Mouse (Mus musculus): ENCODE results near the gene Card6. TPM values are rescaled to one million over a fixed set of nuclear protein-coding genes. Genes with fewer than 3 reads are reported as not detected.
"Not testable (repeated sequence)": the region's sequence is repeated elsewhere in the genome, so short reads cannot be mapped to it uniquely, and the experiment has no call there.

The Card6 gene
- polyA plus RNA-seq, 1 experiment from 2014 or later, result 1.3 TPM

GRCm38 (mm10) chr15:5134945-5135483 lies 26.7 kb upstream of the Card6 start:
- no peak for ATAC-seq (ENCODE audit: low FRiP score)
- H3K4me1 ChIP-seq (replicated peaks; ENCODE audit: control insufficient read depth, insufficient read depth, low read length), result no peaks in the 10 kb centered on the region
- H3K9ac ChIP-seq (ENCODE audit: low read depth, low read length), result no peak overlapping the region
- H3K4me3 ChIP-seq (ENCODE audit: low read depth, low read length), result no peak overlapping the region
- no peak overlapping the region for H3K4me2 ChIP-seq (replicated peaks; ENCODE audit: low read depth, low read length)
- H3K36me3 ChIP-seq (ENCODE audit: control insufficient read depth, insufficient read depth, low read length), result no peaks in the 10 kb centered on the region
- no peak overlapping the region for H3K27ac ChIP-seq (ENCODE audit: low read depth, low read length)
- no peaks in the 10 kb centered on the region for H3K9me3 ChIP-seq (ENCODE audit: control insufficient read depth, low read length)
- no peaks in the 10 kb centered on the region for H3K27me3 ChIP-seq (ENCODE audit: control insufficient read depth, insufficient read depth, low read length)
- DNase-seq (ENCODE audit: low spot score), result no peak
- 81% methylated on average over 8 of the region's 8 CpGs for WGBS

GRCm38 (mm10) chr15:5134179-5134578 lies 25.8 kb upstream of the Card6 start:
- ATAC-seq (ENCODE audit: low FRiP score) (no peak), DNase-seq (ENCODE audit: low spot score) (no peak)
- 63% methylated on average over 3 of the region's 3 CpGs for WGBS

GRCm38 (mm10) chr15:5133301-5133700 lies 25.0 kb upstream of the Card6 start:
- DNase-seq (ENCODE audit: low spot score) (no peak), ATAC-seq (ENCODE audit: low FRiP score) (no peak)
- H3K4me1 ChIP-seq (replicated peaks; ENCODE audit: control insufficient read depth, insufficient read depth, low read length), result no peaks in the 10 kb centered on the region
- H3K4me2 ChIP-seq (replicated peaks; ENCODE audit: low read depth, low read length), result no peak overlapping the region
- no peaks in the 10 kb centered on the region for H3K9me3 ChIP-seq (ENCODE audit: control insufficient read depth, low read length)
- H3K27me3 ChIP-seq (ENCODE audit: control insufficient read depth, insufficient read depth, low read length), result no peaks in the 10 kb centered on the region
- WGBS, result 65% methylated on average over 3 of the region's 3 CpGs
- H3K9ac ChIP-seq (ENCODE audit: low read depth, low read length), result no peak overlapping the region
- H3K27ac ChIP-seq (ENCODE audit: low read depth, low read length), result no peak overlapping the region
- no peak overlapping the region for H3K4me3 ChIP-seq (ENCODE audit: low read depth, low read length)
- H3K36me3 ChIP-seq (ENCODE audit: control insufficient read depth, insufficient read depth, low read length), result no peaks in the 10 kb centered on the region

More at GRCm38 (mm10) chr15:5134179-5134578, 25.8 kb upstream of the Card6 start:
- Histone ChIP-seq H3K4me3 (ENCODE audit: low read depth, low read length) (no peak overlapping the region), H3K4me2 (replicated peaks; ENCODE audit: low read depth, low read length) (no peak overlapping the region), H3K36me3 (ENCODE audit: control insufficient read depth, insufficient read depth, low read length) (no peaks in the 10 kb centered on the region), H3K4me1 (replicated peaks; ENCODE audit: control insufficient read depth, insufficient read depth, low read length) (no peaks in the 10 kb centered on the region), H3K27ac (ENCODE audit: low read depth, low read length) (no peak overlapping the region), H3K9me3 (ENCODE audit: control insufficient read depth, low read length) (no peaks in the 10 kb centered on the region), H3K9ac (ENCODE audit: low read depth, low read length) (no peak overlapping the region), H3K27me3 (ENCODE audit: control insufficient read depth, insufficient read depth, low read length) (no peaks in the 10 kb centered on the region)

GRCm38 (mm10) chr15:5130887-5131668 lies 22.7 kb upstream of the Card6 start:
- H3K36me3 ChIP-seq (ENCODE audit: control insufficient read depth, insufficient read depth, low read length); H3K27me3 ChIP-seq (ENCODE audit: control insufficient read depth, insufficient read depth, low read length); H3K27ac ChIP-seq (ENCODE audit: low read depth, low read length); H3K4me3 ChIP-seq (ENCODE audit: low read depth, low read length); H3K9ac ChIP-seq (ENCODE audit: low read depth, low read length); H3K4me2 ChIP-seq (replicated peaks; ENCODE audit: low read depth, low read length); ATAC-seq (ENCODE audit: low FRiP score); H3K9me3 ChIP-seq (ENCODE audit: control insufficient read depth, low read length); DNase-seq (ENCODE audit: low spot score); H3K4me1 ChIP-seq (replicated peaks; ENCODE audit: control insufficient read depth, insufficient read depth, low read length): not testable (repeated sequence)
- whole genome bisulfite sequencing, result 95% methylated on average over 14 of the region's 14 CpGs

- H3K9ac ChIP-seq (ENCODE audit: low read depth, low read length), result no peak overlapping the region
- H3K4me2 ChIP-seq (replicated peaks; ENCODE audit: low read depth, low read length), result no peak overlapping the region
- peaks cover 4% of the 10 kb centered on the region; the same call in 1 of the 2 replicates for H3K36me3 ChIP-seq (ENCODE audit: control insufficient read depth, insufficient read depth, low read length)
- DNase-seq (ENCODE audit: low spot score) (no peak), ATAC-seq (ENCODE audit: low FRiP score) (no peak)
- H3K27me3 ChIP-seq (ENCODE audit: control insufficient read depth, insufficient read depth, low read length), result no peaks in the 10 kb centered on the region
- H3K4me1 ChIP-seq (replicated peaks; ENCODE audit: control insufficient read depth, insufficient read depth, low read length), result no peaks in the 10 kb centered on the region
- H3K27ac ChIP-seq (ENCODE audit: low read depth, low read length), result no peak overlapping the region
- no peaks in the 10 kb centered on the region for H3K9me3 ChIP-seq (ENCODE audit: control insufficient read depth, low read length)
- 95% methylated on average over 12 of the region's 12 CpGs for WGBS
- H3K4me3 ChIP-seq (ENCODE audit: low read depth, low read length), result no peak overlapping the region
These were observed 20.9 kb upstream of the Card6 start for GRCm38 (mm10) chr15:5129111-5129805.

- Histone ChIP-seq H3K9me3 (ENCODE audit: control insufficient read depth, low read length) (no peaks in the 10 kb centered on the region), H3K4me1 (replicated peaks; ENCODE audit: control insufficient read depth, insufficient read depth, low read length) (no peaks in the 10 kb centered on the region), H3K36me3 (ENCODE audit: control insufficient read depth, insufficient read depth, low read length) (peaks cover 6% of the 10 kb centered on the region; the same call in 1 of the 2 replicates), H3K27me3 (ENCODE audit: control insufficient read depth, insufficient read depth, low read length) (no peaks in the 10 kb centered on the region), H3K4me3 (ENCODE audit: low read depth, low read length) (no peak overlapping the region), H3K9ac (ENCODE audit: low read depth, low read length) (no peak overlapping the region), H3K27ac (ENCODE audit: low read depth, low read length) (no peak overlapping the region), H3K4me2 (replicated peaks; ENCODE audit: low read depth, low read length) (no peak overlapping the region)
- DNase-seq (ENCODE audit: low spot score), result no peak
- ATAC-seq (ENCODE audit: low FRiP score), result no peak
- 79% methylated on average over 5 of the region's 5 CpGs for WGBS
These were observed 20.0 kb upstream of the Card6 start for GRCm38 (mm10) chr15:5128176-5128940.

- WGBS, result 83% methylated on average over 2 of the region's 2 CpGs
These were observed 19.1 kb upstream of the Card6 start for GRCm38 (mm10) chr15:5127487-5127886.

GRCm38 (mm10) chr15:5126456-5126855 lies 18.1 kb upstream of the Card6 start:
- ATAC-seq (ENCODE audit: low FRiP score) (no peak), DNase-seq (ENCODE audit: low spot score) (no peak)
- no peaks in the 10 kb centered on the region for H3K27me3 ChIP-seq (ENCODE audit: control insufficient read depth, insufficient read depth, low read length)
- no peak overlapping the region for H3K9ac ChIP-seq (ENCODE audit: low read depth, low read length)
- H3K4me1 ChIP-seq (replicated peaks; ENCODE audit: control insufficient read depth, insufficient read depth, low read length), result no peaks in the 10 kb centered on the region
- no peak overlapping the region for H3K4me2 ChIP-seq (replicated peaks; ENCODE audit: low read depth, low read length)
- peaks cover 6% of the 10 kb centered on the region; the same call in 1 of the 2 replicates for H3K36me3 ChIP-seq (ENCODE audit: control insufficient read depth, insufficient read depth, low read length)
- 73% methylated on average over 4 of the region's 4 CpGs for WGBS
- no peaks in the 10 kb centered on the region for H3K9me3 ChIP-seq (ENCODE audit: control insufficient read depth, low read length)
- no peak overlapping the region for H3K4me3 ChIP-seq (ENCODE audit: low read depth, low read length)
- H3K27ac ChIP-seq (ENCODE audit: low read depth, low read length), result no peak overlapping the region

More at GRCm38 (mm10) chr15:5127487-5127886, 19.1 kb upstream of the Card6 start:
- no peaks in the 10 kb centered on the region for H3K4me1 ChIP-seq (replicated peaks; ENCODE audit: control insufficient read depth, insufficient read depth, low read length)
- H3K27me3 ChIP-seq (ENCODE audit: control insufficient read depth, insufficient read depth, low read length), result no peaks in the 10 kb centered on the region
- ATAC-seq (ENCODE audit: low FRiP score) (no peak), DNase-seq (ENCODE audit: low spot score) (no peak)
- no peak overlapping the region for H3K9ac ChIP-seq (ENCODE audit: low read depth, low read length)
- H3K4me3 ChIP-seq (ENCODE audit: low read depth, low read length), result no peak overlapping the region
- H3K4me2 ChIP-seq (replicated peaks; ENCODE audit: low read depth, low read length), result no peak overlapping the region
- H3K27ac ChIP-seq (ENCODE audit: low read depth, low read length), result no peak overlapping the region
- H3K9me3 ChIP-seq (ENCODE audit: control insufficient read depth, low read length), result no peaks in the 10 kb centered on the region
- H3K36me3 ChIP-seq (ENCODE audit: control insufficient read depth, insufficient read depth, low read length), result peaks cover 6% of the 10 kb centered on the region; the same call in 1 of the 2 replicates

Data from hindbrain, embryonic 11.5 days (tissue).